Mouse (Mus musculus) T-helper 17 cell (primary cell): ENCODE data around the gene Ifnk.

Experiments used
- in situ Hi-C, 2 experiments: fragments of 300-600 bp; cut with MboI, MseI; formaldehyde crosslinking; loops; 1 replicate in 1 of 2; 2 replicates in 1 of 2; pipeline ENCODE4 v1.15.1; 2025; ENCODE audit warnings: high pct_unique_total_duplicates in 2 of 2

The Ifnk gene

GRCm38 (mm10) chr4:35151756-35152155 is at the start of gene Ifnk:
Gene Ifnk, plus strand, starts transcription at chr4:35152056.
- in situ Hi-C loops = loop anchor here in 1 of 2 experiments (5.0 kb wide), 1 partner anchor 76 kb away; the partner anchor contains the start of gene C9orf72

DNA sequence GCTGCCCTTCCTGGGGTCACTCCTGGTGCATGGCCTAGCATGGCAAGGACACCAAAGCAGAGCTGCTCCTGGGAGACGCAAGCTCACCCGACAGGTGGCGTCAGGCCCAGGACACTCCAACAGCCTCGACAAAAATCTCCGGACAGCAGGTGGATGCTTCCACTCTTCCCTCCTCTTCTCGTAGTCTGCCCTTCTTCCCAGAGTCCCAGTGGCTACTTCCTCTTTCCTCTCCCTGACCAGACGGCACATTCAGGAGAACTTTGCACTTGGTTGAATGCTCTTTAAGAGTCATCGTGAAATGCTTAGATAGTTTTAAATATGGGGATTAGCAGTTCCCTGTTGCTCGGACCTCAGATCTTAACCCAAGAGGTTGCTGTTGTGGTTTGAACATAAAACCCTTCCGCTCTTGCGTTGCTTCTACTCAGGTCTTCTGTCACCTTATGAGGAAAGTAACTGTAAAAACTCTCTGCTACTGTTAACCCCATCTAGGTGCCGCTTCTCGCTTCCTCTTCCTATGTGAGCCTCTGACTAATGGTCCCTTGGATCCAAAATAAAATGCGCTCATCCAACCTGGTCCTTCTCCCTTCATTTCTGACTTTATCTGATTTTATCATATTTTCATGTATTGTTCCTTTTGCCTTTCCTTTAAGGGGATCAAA is 46.6 kb upstream of the Ifnk start:
- in situ Hi-C loops = no loop called here

GRCm38 (mm10) chr4:35112452-35112851 is 39.4 kb upstream of the Ifnk start:
- in situ Hi-C loops = loop anchor here in 1 of 2 experiments (5.0 kb wide), 1 partner anchor 45 kb away; no protein-coding TSS in a partner anchor

DNA sequence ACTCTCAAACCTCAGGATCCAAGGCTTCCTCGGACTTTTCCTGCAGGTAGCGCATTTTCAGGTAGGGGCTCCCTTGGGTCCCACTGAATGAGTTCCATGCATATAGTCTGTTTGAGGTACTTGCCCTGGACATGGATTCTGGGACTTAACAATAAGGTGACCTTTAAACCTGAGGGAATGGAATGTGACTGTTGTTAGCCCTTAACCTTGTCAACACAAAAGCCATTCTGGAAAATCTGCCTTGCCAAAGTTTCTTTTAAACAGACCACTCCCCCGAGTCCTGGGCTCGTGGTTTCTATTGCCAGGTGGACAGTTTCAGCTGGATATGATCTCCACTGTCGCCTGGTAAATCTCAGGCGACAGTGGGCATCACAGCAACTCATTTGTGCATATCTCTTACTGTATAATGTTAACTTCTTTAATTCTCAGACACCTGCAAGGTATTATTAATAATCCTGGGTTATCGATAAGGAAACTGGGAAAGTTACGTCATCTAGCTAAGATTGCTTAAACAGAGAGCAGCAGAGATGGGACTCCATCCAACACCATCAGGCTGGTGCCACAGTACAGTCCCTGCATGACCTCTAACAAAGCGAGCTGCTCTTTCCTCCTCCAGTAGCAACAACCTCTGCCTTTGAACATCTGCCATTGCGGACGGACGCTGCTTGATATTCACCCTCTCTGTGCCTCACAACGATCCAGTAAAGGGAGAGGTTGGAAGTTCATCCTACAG is 38.2 kb upstream of the Ifnk start:
- in situ Hi-C loops = loop anchor here in 1 of 2 experiments (5.0 kb wide), 1 partner anchor 46 kb away; no protein-coding TSS in a partner anchor

DNA sequence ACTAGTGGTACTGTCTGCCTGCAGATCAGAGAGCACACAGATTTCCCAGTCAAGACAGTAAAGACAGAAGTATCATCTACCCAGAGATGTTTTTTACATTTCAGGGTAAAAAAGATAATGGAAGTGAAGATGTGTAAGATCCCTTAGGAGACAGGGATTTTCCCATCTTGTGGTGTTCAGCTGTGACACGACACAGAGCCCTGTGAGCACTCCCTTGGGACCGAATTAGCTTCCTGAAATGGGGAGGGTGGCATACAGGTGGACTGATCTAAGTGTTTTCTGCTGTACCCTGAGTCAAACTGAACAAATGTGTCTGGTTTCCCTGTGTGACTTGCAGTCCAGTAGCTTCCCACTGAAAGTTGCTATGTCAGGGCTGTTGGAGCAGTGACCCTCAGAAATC is 36.9 kb upstream of the Ifnk start:
- in situ Hi-C loops = loop anchor here in 1 of 2 experiments (5.0 kb wide), 1 partner anchor 48 kb away; no protein-coding TSS in a partner anchor

DNA sequence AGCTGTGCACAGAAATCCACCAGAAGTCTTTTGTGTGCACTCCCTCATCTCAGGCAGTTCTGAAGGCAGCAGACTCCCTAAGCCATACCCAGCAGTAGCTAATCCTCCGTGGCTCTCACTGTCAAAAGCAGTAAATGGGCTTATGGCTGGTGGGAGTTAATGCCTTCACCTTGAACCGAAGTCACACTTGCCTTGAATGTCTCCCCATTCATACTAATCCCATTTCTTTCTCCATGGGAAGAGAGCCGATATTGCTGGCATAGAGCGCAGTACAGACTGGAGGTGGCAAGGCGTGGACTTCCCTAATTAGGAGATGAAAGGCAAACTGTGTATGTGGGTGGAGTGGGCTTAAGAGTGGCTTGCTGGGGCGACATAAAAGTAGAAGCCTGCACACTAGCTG is 35.9 kb upstream of the Ifnk start:
- in situ Hi-C loops = no loop called here

- in situ Hi-C loops = no loop called here
Measured at GRCm38 (mm10) chr4:35117144-35117543, 34.7 kb upstream of the Ifnk start.

DNA sequence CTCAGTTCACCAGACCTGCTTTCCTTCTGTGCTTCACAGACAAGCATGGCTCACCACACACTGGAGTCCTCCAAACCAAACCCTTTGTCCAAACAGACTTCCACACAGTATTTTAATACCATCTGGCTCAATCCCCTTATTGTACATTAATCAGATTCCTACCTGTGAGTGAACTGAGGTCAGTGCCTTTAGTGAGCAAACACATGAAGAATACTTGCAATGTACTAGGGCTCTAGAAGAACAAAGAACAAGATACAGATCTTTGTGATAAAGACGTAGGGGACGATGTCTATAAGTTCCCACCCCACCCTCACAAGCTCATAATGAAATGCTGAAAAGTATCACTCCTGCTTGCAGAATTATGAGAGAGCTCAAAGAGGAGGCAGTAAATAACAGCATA is 33.0 kb upstream of the Ifnk start:
- in situ Hi-C loops = no loop called here

GRCm38 (mm10) chr4:35120159-35120558 is 31.7 kb upstream of the Ifnk start:
- in situ Hi-C loops = no loop called here

- in situ Hi-C loops = no loop called here
Measured at GRCm38 (mm10) chr4:35120575-35120974, 31.3 kb upstream of the Ifnk start.

- in situ Hi-C loops = no loop called here
Measured at GRCm38 (mm10) chr4:35121060-35121459, 30.8 kb upstream of the Ifnk start.

DNA sequence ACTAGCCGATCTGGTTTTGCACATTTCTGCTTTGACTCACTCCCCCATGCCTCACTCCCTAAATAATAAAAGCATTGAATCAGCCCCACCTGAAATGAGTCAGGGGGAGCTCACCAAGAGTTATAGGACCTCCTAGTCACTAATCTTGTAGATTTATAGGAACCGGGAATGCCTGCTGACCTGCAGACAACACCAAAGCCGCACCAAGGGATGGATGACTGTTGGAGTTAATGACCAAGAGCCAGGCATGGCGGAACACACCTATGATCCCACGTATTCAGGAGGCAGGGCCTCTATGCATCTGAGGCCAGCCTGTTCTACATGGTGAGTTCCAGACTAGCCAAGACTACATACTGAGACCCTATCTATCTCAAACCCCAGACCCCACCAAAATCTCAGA is 28.8 kb upstream of the Ifnk start:
- in situ Hi-C loops = no loop called here

DNA sequence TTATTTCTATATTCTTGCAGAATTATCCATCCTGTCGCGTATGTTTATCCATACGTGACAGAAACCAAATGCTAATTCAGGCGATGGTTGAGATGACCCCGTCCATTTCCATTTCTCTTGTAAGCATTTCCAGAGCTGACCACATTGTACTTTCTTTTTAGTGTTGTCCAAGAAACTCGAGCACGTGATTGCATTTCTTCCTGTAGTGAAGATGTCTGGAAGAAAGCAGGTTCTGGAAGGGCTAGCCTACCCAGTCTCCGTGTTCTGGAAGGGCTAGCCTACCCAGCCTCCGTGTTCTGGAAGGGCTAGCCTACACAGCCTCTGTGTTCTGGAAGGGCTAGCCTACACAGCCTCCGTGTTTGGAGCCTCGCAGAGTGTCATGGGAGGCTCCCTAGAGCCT is 27.8 kb upstream of the Ifnk start:
- in situ Hi-C loops = no loop called here

GRCm38 (mm10) chr4:35125299-35125777 is 26.5 kb upstream of the Ifnk start:
- in situ Hi-C loops = no loop called here

GRCm38 (mm10) chr4:35126776-35127175 is 25.1 kb upstream of the Ifnk start:
- in situ Hi-C loops = no loop called here

- in situ Hi-C loops = no loop called here
Measured at GRCm38 (mm10) chr4:35127759-35128158, 24.1 kb upstream of the Ifnk start.

DNA sequence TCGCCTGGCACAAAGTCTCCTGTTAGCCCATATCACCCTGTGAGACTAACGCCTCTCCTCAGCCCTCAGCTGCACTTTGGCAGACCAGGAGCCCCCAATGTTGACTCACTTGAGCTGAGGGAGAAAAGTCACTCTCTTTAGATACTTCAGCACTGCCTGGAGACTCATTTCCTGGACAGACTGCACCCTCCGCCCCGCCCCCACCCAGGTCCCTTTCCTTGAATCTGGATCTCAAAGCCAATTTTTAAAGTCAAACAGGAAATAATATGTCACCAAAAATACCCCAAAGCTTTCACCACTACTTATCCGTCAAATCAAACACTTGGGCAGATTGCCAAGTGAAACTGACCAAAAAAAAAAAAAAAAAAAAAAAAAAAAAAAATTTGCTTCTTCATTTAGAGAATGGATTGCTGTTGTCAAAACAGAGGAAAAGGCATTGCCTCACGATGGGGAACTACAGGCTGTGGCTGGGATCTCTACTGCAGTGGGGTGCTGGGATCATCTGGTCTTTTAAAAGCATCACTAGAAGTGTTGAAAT is 21.4 kb upstream of the Ifnk start:
- in situ Hi-C loops = loop anchor here (5.0 to 10.0 kb wide), 3 partner anchors 33 to 1646 kb away; no protein-coding TSS in a partner anchor

DNA sequence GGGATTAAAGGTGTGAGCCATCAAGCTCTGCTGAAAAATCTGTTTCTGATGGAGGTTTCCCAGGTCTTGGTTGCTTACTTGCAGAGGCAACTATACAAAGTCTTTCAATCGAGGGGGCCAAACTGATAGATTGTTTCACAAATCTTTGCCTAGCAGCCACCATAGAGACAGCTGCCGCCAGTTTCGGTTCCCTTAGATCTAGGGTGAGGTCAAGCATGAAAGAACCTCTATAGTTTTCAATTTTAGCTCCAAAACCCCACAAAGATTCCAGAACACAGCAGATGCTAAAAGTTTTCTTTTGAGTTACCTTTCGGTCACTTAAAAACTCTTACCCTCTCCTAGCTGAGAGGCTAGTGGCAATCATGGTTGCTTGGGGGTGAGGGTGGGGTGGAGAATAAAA is 20.3 kb upstream of the Ifnk start:
- in situ Hi-C loops = loop anchor here (5.0 to 10.0 kb wide), 3 partner anchors 34 to 1647 kb away; no protein-coding TSS in a partner anchor

DNA sequence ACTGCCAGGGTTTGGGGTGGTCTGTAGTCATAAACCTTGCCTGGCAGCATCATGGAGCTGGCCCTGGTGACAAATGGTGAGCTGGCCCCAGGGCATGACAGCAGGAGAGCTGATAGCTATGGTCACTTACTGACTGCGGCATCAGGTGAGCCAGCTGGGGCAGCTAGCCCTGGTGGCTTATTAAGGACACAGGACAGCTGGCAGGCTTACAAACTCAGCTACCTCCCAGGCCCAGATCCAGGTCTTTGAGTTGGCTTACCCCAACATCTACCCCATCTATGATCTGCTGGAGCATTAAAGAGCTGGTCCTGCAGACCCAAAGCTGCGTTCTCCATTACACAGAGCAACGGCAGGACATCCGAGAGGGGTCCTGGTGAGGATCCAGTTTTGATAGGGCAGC is 18.4 kb upstream of the Ifnk start:
- in situ Hi-C loops = loop anchor here (5.0 to 10.0 kb wide), 3 partner anchors 36 to 1649 kb away; no protein-coding TSS in a partner anchor

DNA sequence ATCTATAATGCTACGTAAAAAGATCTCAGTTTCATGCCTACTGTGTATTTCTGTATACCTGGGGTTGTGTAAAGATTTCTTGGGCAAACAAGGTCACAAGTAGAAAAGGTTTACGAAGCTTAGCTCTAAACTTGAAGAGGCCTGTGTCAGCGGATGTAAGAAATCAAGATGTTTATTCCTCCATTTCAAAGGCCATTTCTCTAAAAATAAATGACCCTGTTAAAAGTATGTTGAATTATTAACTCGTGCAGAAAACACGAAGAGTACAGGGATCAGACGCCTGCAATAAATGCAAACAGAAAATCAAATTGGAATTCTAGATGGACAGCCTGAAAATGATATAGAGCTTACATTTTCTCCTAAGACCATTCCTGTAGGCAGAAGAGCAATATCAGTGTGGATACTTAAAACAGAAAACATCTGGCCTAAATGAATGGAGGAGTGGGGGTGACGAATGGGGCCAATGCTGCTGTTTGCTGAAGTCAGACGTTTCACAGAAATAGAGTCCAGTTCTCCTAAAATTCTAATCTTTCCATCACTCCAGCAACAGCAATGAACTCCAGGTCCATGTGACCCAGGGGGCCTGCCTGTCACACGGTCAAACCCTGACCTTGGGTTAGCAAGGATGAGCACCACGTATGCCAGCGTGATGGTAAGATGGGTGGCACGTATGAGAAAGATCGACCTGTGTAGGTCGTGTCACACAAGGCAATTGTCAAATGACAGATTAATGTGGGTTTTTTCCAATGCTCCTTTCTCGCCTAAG is 16.8 kb upstream of the Ifnk start:
- in situ Hi-C loops = loop anchor here (5.0 to 10.0 kb wide), 3 partner anchors 38 to 1650 kb away; no protein-coding TSS in a partner anchor

DNA sequence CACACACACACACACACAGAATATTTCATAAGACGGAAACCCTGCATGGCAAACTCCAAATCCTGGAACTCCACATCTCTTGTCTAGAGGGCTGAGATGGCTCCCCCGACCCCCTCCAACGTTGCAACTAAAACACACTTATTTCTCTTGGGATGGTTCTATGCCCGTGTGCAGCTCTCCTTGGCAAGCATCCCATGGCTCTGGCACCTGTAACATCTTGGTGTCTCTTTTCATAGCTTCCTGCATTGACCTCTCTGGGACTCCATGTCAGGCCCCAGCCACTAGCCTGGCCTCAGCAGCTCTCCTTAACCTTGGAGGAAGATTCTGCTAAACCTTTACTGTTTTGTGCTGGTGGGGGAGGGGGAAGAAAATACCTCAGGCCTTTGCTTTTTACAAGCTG is 16.1 kb upstream of the Ifnk start:
- in situ Hi-C loops = loop anchor here in 1 of 2 experiments (10.0 kb wide), 1 partner anchor 1651 kb away; no protein-coding TSS in a partner anchor
